Mouse (Mus musculus) forebrain, embryonic 16.5 days (tissue): Measurements from ENCODE around the gene Cacna1b. TPM values are rescaled to one million over a fixed set of nuclear protein-coding genes. Genes with fewer than 3 reads are reported as not detected.

ENCODE experiments used
- ATAC-seq: fragments of 200-750 bp; cut with Nextera tagmentation; 2 replicates; pipeline ENCODE4 v1.8.0; 2017; ENCODE audit warnings: mild to moderate bottlenecking, moderate library complexity
- H3K27ac ChIP-seq: fragments of 300-500 bp; sonication (generic); 2 replicates; pipeline ENCODE4 v1.5.1; 2014; ENCODE audit warnings: low read length, control low read depth
- H3K27me3 ChIP-seq: fragments of 300-500 bp; sonication (generic); replicated peaks from 2 replicates; pipeline ENCODE4 v1.6.1; 2014; ENCODE audit warnings: low read length; ENCODE audit not compliant: control insufficient read depth, insufficient read depth
- H3K36me3 ChIP-seq: fragments of 300-500 bp; sonication (generic); 2 replicates; pipeline ENCODE4 v1.6.1; 2014; ENCODE audit not compliant: control insufficient read depth, insufficient read depth
- H3K4me1 ChIP-seq: fragments of 300-500 bp; sonication (generic); replicated peaks from 2 replicates; pipeline ENCODE4 v1.6.1; 2014; ENCODE audit warnings: low read length; ENCODE audit not compliant: control insufficient read depth, insufficient read depth
- H3K4me2 ChIP-seq: fragments of 300-500 bp; sonication (generic); 2 replicates; pipeline ENCODE4 v1.6.1; 2014; ENCODE audit warnings: mild to moderate bottlenecking, low read length, control low read depth
- H3K4me3 ChIP-seq: fragments of 300-500 bp; sonication (generic); replicated peaks from 2 replicates; pipeline ENCODE4 v1.5.1; 2014; ENCODE audit warnings: mild to moderate bottlenecking, low read length, control low read depth
- H3K9ac ChIP-seq: fragments of 300-500 bp; sonication (generic); replicated peaks from 2 replicates; pipeline ENCODE4 v1.6.1; 2014; ENCODE audit warnings: low read depth, low read length, control low read depth
- H3K9me3 ChIP-seq: fragments of 300-500 bp; sonication (generic); 2 replicates; pipeline ENCODE4 v1.6.1; 2016; ENCODE audit warnings: low read length; ENCODE audit not compliant: control insufficient read depth
- WGBS: fragments of 180-500 bp; shearing (Covaris S2); extraction: QIAGEN DNeasy Blood & Tissue Kit; methylation state at CpG from one replicate; pipeline ENCODE4 v1.1.7; 2014; 5-methylcytosine and 5-hydroxymethylcytosine counted together
- polyA plus RNA-seq: library from polyadenylated mRNA; unstranded; fragments of >200 nt; fragmentation: Nextera tagmentation; extraction: Ambion mirVana; gene quantifications from 2 replicates; pipeline ENCODE4 v1.2.1, GENCODE M21; 2015

The Cacna1b gene
- polyA plus RNA-seq: 8.7 and 10.1 TPM in 2 replicates

DNA sequence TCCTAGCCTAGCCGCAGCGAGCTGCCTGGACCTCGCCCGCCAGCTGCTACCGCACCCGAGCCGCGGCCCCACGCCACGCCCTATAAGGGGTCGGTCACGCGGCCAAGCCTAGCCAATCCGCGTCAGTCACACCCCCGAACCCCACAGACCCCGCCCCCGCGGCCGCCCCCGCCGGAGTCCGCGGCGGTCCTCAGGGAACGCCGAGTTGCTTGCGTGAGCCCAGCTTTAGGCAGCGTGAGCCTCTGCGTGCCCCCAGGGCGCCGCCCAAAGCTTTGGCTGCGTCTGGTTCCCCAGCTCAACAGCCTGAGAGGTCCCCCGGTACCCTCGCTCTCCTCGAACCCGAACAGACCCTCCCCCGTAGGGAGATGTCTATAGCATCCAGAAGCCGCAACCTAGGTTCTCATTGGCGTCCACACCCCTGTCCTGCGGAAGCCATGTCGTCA is at the start of gene Cacna1b:
Cacna1b (minus strand) TSS at position 38 of the 443 bp plus-strand sequence.
- Histone ChIP-seq H3K9me3 (no peaks in the 10 kb centered on the region), H3K9ac (peak within 1 kb of the TSS; percentile 81), H3K27ac (peak within 1 kb of the TSS; percentile 71), H3K4me1 (peaks cover 14% of the 10 kb centered on the region), H3K27me3 (no peaks in the 10 kb centered on the region; the same call in 1 of the 2 replicates), H3K36me3 (no peaks in the 10 kb centered on the region), H3K4me3 (peak within 1 kb of the TSS; percentile 91), H3K4me2 (peak within 1 kb of the TSS; percentile 97)
- 0% methylated on average over 40 of the region's 42 CpGs for WGBS
- peak; percentile 90 for ATAC-seq

DNA sequence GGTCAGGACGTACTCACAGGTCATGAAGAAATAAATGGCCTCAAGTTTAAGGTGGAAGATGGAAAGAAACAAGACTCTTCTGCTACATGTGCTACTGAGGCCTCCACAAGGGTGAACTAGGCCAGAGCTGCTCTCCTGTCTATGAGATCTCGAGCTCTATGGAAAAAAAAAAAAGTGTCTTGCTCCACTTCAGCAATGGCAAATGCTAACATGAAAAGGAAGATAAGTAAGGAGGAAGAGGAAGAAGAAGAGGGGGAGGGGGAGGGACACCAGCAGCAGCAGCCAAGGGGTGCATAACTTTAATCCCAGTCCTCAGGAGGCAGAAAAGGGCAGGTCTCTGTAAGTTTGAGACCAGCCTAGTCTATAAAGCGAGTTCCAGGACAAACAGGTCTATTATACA is 46.8 kb upstream of the Cacna1b start:
- peaks cover 42% of the 10 kb centered on the region for H3K36me3 ChIP-seq
- H3K4me3 ChIP-seq: no peak overlapping the region
- H3K4me2 ChIP-seq: no peak overlapping the region
- ATAC-seq: no peak
- H3K9ac ChIP-seq: no peak overlapping the region
- H3K4me1 ChIP-seq: no peaks in the 10 kb centered on the region
- no peaks in the 10 kb centered on the region for H3K9me3 ChIP-seq
- no peaks in the 10 kb centered on the region for H3K27me3 ChIP-seq
- no peak overlapping the region for H3K27ac ChIP-seq
- WGBS: 87% methylated on average over 3 of the region's 3 CpGs

DNA sequence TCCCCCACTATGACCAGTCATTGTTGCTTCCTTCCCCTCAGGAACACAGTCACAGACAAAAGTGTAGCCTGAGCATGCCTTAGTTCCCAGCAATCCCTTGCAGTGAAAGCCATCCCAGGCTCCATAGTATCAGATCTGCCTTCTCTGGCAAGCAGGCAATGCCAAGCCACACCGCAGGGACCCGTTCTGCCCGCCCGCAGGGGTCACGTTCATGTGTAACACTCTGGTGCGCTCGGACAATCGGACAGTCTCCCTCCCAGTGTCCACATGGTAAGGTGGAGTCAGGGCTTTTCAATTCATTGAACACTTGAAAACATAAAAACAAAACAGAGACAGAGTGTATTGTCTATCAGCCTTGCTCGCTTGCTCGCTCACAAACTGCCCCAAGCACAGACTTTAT is 44.7 kb upstream of the Cacna1b start:
- no peak for ATAC-seq
- Histone ChIP-seq H3K4me2 (no peak overlapping the region), H3K4me3 (no peak overlapping the region), H3K27me3 (no peaks in the 10 kb centered on the region), H3K27ac (no peak overlapping the region), H3K9ac (no peak overlapping the region), H3K9me3 (no peaks in the 10 kb centered on the region), H3K4me1 (no peaks in the 10 kb centered on the region), H3K36me3 (peaks cover 45% of the 10 kb centered on the region)
- 85% methylated on average over 10 of the region's 10 CpGs for WGBS

DNA sequence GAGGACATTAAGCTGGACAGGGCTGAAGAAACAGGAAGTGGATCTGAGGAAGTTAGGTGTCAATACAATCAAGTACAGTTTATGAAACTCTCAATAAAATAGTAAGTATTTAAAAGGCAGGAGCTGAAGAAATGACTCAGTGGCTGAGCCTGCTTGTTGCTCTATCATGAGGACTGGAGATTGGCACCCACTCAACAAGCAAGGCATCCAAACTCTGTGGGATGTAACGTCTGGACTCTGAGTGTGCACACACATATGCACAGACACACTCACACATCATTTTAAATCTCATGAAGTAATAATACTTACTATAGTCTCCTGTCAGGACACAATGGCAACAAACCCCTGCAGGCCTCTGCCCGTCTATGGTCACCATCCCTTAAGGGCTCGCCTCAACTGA is 44.1 kb upstream of the Cacna1b start:
- no peak overlapping the region for H3K4me2 ChIP-seq
- no peaks in the 10 kb centered on the region for H3K4me1 ChIP-seq
- WGBS: 84% methylated on average over 3 of the region's 3 CpGs
- no peak overlapping the region for H3K4me3 ChIP-seq
- H3K27ac ChIP-seq: no peak overlapping the region
- no peaks in the 10 kb centered on the region for H3K9me3 ChIP-seq
- no peak overlapping the region for H3K9ac ChIP-seq
- H3K36me3 ChIP-seq: peaks cover 44% of the 10 kb centered on the region
- H3K27me3 ChIP-seq: no peaks in the 10 kb centered on the region
- ATAC-seq: no peak

DNA sequence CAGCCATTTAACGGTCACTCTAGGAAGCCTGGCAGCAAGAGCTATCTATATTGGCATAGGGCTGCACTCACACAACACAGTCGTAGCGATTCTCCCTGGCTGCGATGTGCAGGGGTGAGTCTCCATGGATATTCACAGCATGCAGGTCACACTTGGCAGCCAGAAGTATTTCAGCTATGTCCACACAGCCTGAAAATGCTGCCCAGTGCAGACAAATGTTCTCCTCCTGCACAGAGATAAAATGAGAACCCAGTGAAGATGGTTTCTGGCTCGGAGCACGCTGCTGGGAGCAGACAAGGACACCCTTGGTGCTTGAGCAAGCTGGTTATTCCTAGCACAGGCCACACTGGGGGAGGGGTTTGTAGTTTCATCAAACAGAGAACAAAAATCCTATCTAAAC is 43.2 kb upstream of the Cacna1b start:
- peaks cover 52% of the 10 kb centered on the region for H3K36me3 ChIP-seq
- H3K27me3 ChIP-seq: no peaks in the 10 kb centered on the region
- H3K4me2 ChIP-seq: no peak overlapping the region
- H3K27ac ChIP-seq: no peak overlapping the region
- no peak for ATAC-seq
- H3K4me3 ChIP-seq: no peak overlapping the region
- WGBS: 91% methylated on average over 6 of the region's 6 CpGs
- H3K9me3 ChIP-seq: no peaks in the 10 kb centered on the region
- H3K9ac ChIP-seq: no peak overlapping the region
- no peaks in the 10 kb centered on the region for H3K4me1 ChIP-seq

DNA sequence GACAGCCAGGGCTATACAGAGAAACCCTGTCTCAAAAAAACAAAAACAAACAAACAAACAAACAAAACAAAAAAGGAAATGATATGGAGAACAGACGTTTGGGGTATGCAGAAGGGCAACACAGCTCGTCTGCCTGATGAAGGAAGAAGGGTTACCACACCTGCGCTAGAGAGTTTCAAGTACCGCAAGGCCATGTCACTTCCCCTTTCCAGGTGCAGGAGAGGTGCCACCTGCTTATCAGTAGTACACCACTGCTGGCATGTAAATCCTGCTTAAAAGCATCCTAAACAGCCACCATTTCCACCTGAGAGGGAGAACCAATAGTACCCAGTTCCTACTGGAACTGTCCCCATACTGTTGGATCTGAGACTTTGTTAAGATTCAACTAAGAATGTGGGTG is 42.7 kb upstream of the Cacna1b start:
- Histone ChIP-seq H3K27ac (no peak overlapping the region), H3K4me1 (no peaks in the 10 kb centered on the region), H3K36me3 (peaks cover 54% of the 10 kb centered on the region), H3K9me3 (no peaks in the 10 kb centered on the region), H3K27me3 (no peaks in the 10 kb centered on the region), H3K4me2 (no peak overlapping the region), H3K4me3 (no peak overlapping the region), H3K9ac (no peak overlapping the region)
- WGBS: 90% methylated on average over 4 of the region's 4 CpGs
- ATAC-seq: no peak

DNA sequence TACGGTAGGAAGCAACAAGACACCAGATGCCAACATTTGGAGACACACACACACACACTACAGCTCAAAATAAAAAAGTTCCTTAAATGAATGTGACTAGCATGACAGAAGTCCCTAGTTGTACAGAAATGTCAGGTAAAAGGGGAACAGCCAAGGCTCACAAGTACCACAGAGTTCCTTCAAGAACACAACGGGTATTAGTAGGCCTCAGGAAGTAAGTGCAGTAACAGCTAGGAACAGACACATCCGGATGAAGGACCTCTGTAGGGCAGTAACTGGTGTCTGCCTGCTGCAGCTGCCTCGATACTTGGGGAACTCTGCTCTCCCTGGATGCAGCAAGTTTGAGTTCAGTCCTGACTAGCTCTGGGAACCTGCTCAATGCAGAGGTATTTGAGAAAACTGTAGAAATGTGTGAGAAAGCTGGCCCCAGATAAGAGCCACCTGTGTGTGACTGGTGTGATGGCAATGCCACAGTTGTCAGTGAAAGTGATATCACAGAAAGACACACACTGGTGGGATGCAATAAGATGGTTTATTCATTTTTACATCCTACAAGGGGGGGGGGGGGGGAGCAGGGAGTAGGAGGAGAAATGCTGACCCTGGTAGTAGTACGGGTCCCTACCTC is 34.0 kb upstream of the Cacna1b start:
- no peaks in the 10 kb centered on the region for H3K27me3 ChIP-seq
- no peak overlapping the region for H3K9ac ChIP-seq
- H3K4me3 ChIP-seq: no peak overlapping the region
- H3K4me1 ChIP-seq: no peaks in the 10 kb centered on the region
- no peak overlapping the region for H3K4me2 ChIP-seq
- peaks cover 33% of the 10 kb centered on the region for H3K36me3 ChIP-seq
- WGBS: 90% methylated on average over 5 of the region's 5 CpGs
- no peak for ATAC-seq
- no peak overlapping the region for H3K27ac ChIP-seq
- H3K9me3 ChIP-seq: no peaks in the 10 kb centered on the region

DNA sequence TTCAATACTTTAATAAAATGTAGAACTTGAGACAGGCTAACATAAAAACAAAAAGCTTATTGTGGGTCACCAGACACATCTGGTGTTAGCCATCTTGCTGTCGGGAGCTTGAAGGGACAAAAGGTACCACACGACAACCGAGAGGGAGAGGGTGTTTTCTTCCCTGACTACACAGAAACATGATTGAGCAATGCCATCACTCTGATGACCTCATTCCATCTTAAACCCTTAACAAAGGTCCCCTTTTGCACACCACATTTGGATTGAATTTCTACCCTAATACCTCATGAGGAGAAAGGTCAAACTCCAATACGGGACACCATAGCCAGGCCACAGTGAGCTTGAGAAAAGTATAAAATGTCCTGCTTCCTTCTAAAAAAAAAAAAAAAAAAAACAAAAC is 24.3 kb upstream of the Cacna1b start:
- no peaks in the 10 kb centered on the region for H3K4me1 ChIP-seq
- no peak overlapping the region for H3K9ac ChIP-seq
- no peaks in the 10 kb centered on the region for H3K27me3 ChIP-seq
- H3K9me3 ChIP-seq: no peaks in the 10 kb centered on the region
- H3K4me3 ChIP-seq: no peak overlapping the region
- ATAC-seq: no peak
- H3K4me2 ChIP-seq: no peak overlapping the region
- H3K27ac ChIP-seq: no peak overlapping the region
- 49% methylated on average over 4 of the region's 4 CpGs for WGBS
- peaks cover 21% of the 10 kb centered on the region for H3K36me3 ChIP-seq

DNA sequence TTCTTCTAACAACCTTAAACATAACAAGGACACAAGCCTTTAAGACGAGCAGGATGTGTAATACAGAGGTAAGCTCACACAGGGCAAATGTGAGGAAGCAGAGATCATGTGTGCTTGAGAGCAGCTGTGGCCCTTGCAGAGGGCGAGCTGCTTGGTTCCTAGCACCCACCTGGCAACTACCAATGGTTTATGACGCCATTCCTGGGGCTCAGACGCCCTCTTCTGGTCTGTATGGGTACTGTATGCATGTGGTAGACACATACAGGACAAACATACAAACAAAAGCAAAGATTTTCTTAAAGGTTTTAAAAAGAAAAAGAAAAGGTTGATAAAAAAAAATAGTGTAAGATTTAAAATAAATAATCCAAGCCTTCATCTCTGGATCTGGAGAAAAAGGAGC is 18.3 kb upstream of the Cacna1b start:
- no peak overlapping the region for H3K4me2 ChIP-seq
- H3K9ac ChIP-seq: no peak overlapping the region

DNA sequence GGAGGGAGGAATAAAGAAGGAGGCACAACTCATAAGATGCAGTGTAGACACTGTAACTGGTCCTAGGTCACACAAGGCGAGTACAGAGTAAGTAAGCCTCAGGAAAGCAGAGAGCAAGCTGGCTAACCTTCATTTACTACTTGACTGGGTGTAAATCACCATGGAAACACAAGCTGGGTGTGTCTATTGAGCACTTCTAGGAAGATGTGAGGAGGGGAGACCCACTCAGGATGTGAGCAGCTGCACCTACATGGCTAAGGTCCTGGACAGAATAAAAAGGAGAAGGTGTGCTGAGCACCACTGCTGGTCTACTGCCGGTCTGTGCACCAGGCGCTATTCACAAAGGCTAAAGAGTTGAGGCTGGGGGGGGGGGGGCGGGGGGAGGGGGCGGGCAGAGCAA is 13.9 kb upstream of the Cacna1b start:
- Histone ChIP-seq H3K4me2 (no peak overlapping the region), H3K4me3 (no peak overlapping the region), H3K4me1 (no peaks in the 10 kb centered on the region), H3K36me3 (no peaks in the 10 kb centered on the region), H3K27ac (no peak overlapping the region), H3K9me3 (no peaks in the 10 kb centered on the region), H3K27me3 (no peaks in the 10 kb centered on the region), H3K9ac (no peak overlapping the region)
- 11% methylated on average over 4 of the region's 5 CpGs for WGBS
- ATAC-seq: peak; percentile 36; the same call in 1 of the 2 replicates

More for the DNA sequence above, 18.3 kb upstream of the Cacna1b start:
- Histone ChIP-seq H3K9me3 (no peaks in the 10 kb centered on the region), H3K36me3 (no peaks in the 10 kb centered on the region), H3K27me3 (no peaks in the 10 kb centered on the region), H3K4me1 (no peaks in the 10 kb centered on the region), H3K27ac (no peak overlapping the region), H3K4me3 (no peak overlapping the region)
- no peak for ATAC-seq
- WGBS: 57% methylated on average over 4 of the region's 4 CpGs
